Mouse (Mus musculus) urinary bladder, postnatal 36 days (tissue): Measurements from ENCODE around the gene Sema4a.

ENCODE experiments used
- DNase-seq, 2 experiments: peaks; one replicate each; pipeline ENCODE4 v3.0.0; 2022; ENCODE audit warnings: low spot score in 2 of 2, mixed read lengths in 1 of 2

The Sema4a gene

GRCm38 (mm10) chr3:88393776-88394375, 67.1 kb downstream of the Sema4a start:
- DNase-seq: no peak
